Mouse (Mus musculus): ENCODE measurements at regions not wholly inside any gene's neighbourhood (a gene's known extent, or its start where the extent isn't known, plus 50 kb on each side); places are given as distances from the start of the nearest gene placed in this dataset.
A peak's percentile ranks its signal among the peaks of the same experiment; 100 is the strongest.

- H3K9me3 ChIP-seq (ENCODE audit: control insufficient read depth, low read length), result no peaks in the 10 kb centered on the region
- ATAC-seq (ENCODE audit: low FRiP score) (no peak), DNase-seq (ENCODE audit: low spot score) (no peak)
- no peaks in the 10 kb centered on the region for H3K36me3 ChIP-seq (ENCODE audit: control insufficient read depth, insufficient read depth, low read length)
- H3K4me2 ChIP-seq (replicated peaks; ENCODE audit: low read depth, low read length), result no peak overlapping the region
- no peaks in the 10 kb centered on the region for H3K4me1 ChIP-seq (replicated peaks; ENCODE audit: control insufficient read depth, insufficient read depth, low read length)
- H3K4me3 ChIP-seq (ENCODE audit: low read depth, low read length), result no peak overlapping the region
- H3K9ac ChIP-seq (ENCODE audit: low read depth, low read length), result no peak overlapping the region
- H3K27me3 ChIP-seq (ENCODE audit: control insufficient read depth, insufficient read depth, low read length), result no peaks in the 10 kb centered on the region
- no peak overlapping the region for H3K27ac ChIP-seq (ENCODE audit: low read depth, low read length)
- 72% methylated on average over 9 of the region's 9 CpGs for WGBS
Measured at GRCm38 (mm10) chr12:8420511-8421270, 79.1 kb downstream of the Rhob start.

- no peak for ATAC-seq (ENCODE audit: low FRiP score)
- 89% methylated on average over 5 of the region's 5 CpGs for WGBS
Measured at GRCm38 (mm10) chr12:8418890-8419289, 80.9 kb downstream of the Rhob start.

GRCm38 (mm10) chr12:8417127-8417790, 82.5 kb downstream of the Rhob start:
- no peak overlapping the region for H3K9ac ChIP-seq (ENCODE audit: low read depth, low read length)
- H3K4me1 ChIP-seq (replicated peaks; ENCODE audit: control insufficient read depth, insufficient read depth, low read length), result no peaks in the 10 kb centered on the region
- H3K27me3 ChIP-seq (ENCODE audit: control insufficient read depth, insufficient read depth, low read length), result no peaks in the 10 kb centered on the region
- no peaks in the 10 kb centered on the region for H3K36me3 ChIP-seq (ENCODE audit: control insufficient read depth, insufficient read depth, low read length)
- ATAC-seq (ENCODE audit: low FRiP score), result no peak
- H3K9me3 ChIP-seq (ENCODE audit: control insufficient read depth, low read length), result no peaks in the 10 kb centered on the region
- H3K4me3 ChIP-seq (ENCODE audit: low read depth, low read length), result no peak overlapping the region
- no peak overlapping the region for H3K4me2 ChIP-seq (replicated peaks; ENCODE audit: low read depth, low read length)
- no peak for DNase-seq (ENCODE audit: low spot score)
- 59% methylated on average over 8 of the region's 8 CpGs for WGBS
- no peak overlapping the region for H3K27ac ChIP-seq (ENCODE audit: low read depth, low read length)

More at GRCm38 (mm10) chr12:8418890-8419289, 80.9 kb downstream of the Rhob start:
- no peaks in the 10 kb centered on the region for H3K4me1 ChIP-seq (replicated peaks; ENCODE audit: control insufficient read depth, insufficient read depth, low read length)
- no peak overlapping the region for H3K9ac ChIP-seq (ENCODE audit: low read depth, low read length)
- H3K9me3 ChIP-seq (ENCODE audit: control insufficient read depth, low read length), result no peaks in the 10 kb centered on the region
- no peak overlapping the region for H3K4me3 ChIP-seq (ENCODE audit: low read depth, low read length)
- H3K4me2 ChIP-seq (replicated peaks; ENCODE audit: low read depth, low read length), result no peak overlapping the region
- H3K27ac ChIP-seq (ENCODE audit: low read depth, low read length), result no peak overlapping the region
- H3K27me3 ChIP-seq (ENCODE audit: control insufficient read depth, insufficient read depth, low read length), result no peaks in the 10 kb centered on the region
- no peak for DNase-seq (ENCODE audit: low spot score)
- H3K36me3 ChIP-seq (ENCODE audit: control insufficient read depth, insufficient read depth, low read length), result no peaks in the 10 kb centered on the region

- Histone ChIP-seq H3K27me3 (ENCODE audit: control insufficient read depth, insufficient read depth, low read length) (no peaks in the 10 kb centered on the region), H3K36me3 (ENCODE audit: control insufficient read depth, insufficient read depth, low read length) (no peaks in the 10 kb centered on the region), H3K9me3 (ENCODE audit: control insufficient read depth, low read length) (no peaks in the 10 kb centered on the region), H3K4me1 (replicated peaks; ENCODE audit: control insufficient read depth, insufficient read depth, low read length) (no peaks in the 10 kb centered on the region), H3K4me3 (ENCODE audit: low read depth, low read length) (no peak overlapping the region), H3K9ac (ENCODE audit: low read depth, low read length) (no peak overlapping the region), H3K27ac (ENCODE audit: low read depth, low read length) (no peak overlapping the region), H3K4me2 (replicated peaks; ENCODE audit: low read depth, low read length) (no peak overlapping the region)
- ATAC-seq (ENCODE audit: low FRiP score) (no peak), DNase-seq (ENCODE audit: low spot score) (no peak)
- WGBS, result 91% methylated on average over 2 of the region's 2 CpGs
Measured at GRCm38 (mm10) chr12:8412125-8412524, 87.7 kb downstream of the Rhob start.

GRCm38 (mm10) chr12:8410410-8411341, 89.1 kb downstream of the Rhob start:
- Histone ChIP-seq H3K4me2 (replicated peaks; ENCODE audit: low read depth, low read length) (no peak overlapping the region), H3K4me1 (replicated peaks; ENCODE audit: control insufficient read depth, insufficient read depth, low read length) (no peaks in the 10 kb centered on the region), H3K9ac (ENCODE audit: low read depth, low read length) (no peak overlapping the region), H3K4me3 (ENCODE audit: low read depth, low read length) (no peak overlapping the region), H3K36me3 (ENCODE audit: control insufficient read depth, insufficient read depth, low read length) (no peaks in the 10 kb centered on the region), H3K27ac (ENCODE audit: low read depth, low read length) (no peak overlapping the region), H3K27me3 (ENCODE audit: control insufficient read depth, insufficient read depth, low read length) (no peaks in the 10 kb centered on the region), H3K9me3 (ENCODE audit: control insufficient read depth, low read length) (no peaks in the 10 kb centered on the region)
- no peak for DNase-seq (ENCODE audit: low spot score)
- WGBS, result 53% methylated on average over 24 of the region's 24 CpGs
- no peak; the same call in 1 of the 2 replicates for ATAC-seq (ENCODE audit: low FRiP score)

- 0 out of 2 replicates have a peak overlapping the region, but pooled peaks have one; percentile 10 for H3K27ac ChIP-seq (ENCODE audit: low read depth, low read length)
- DNase-seq (ENCODE audit: low spot score) (peak; percentile 27), ATAC-seq (ENCODE audit: low FRiP score) (peak; percentile 60; the same call in 1 of the 2 replicates)
- H3K4me3 ChIP-seq (ENCODE audit: low read depth, low read length), result no peak overlapping the region
- H3K27me3 ChIP-seq (ENCODE audit: control insufficient read depth, insufficient read depth, low read length), result no peaks in the 10 kb centered on the region
- no peak overlapping the region for H3K4me2 ChIP-seq (replicated peaks; ENCODE audit: low read depth, low read length)
- H3K4me1 ChIP-seq (replicated peaks; ENCODE audit: control insufficient read depth, insufficient read depth, low read length), result no peaks in the 10 kb centered on the region; the same call in 1 of the 2 replicates
- 15% methylated on average over 5 of the region's 5 CpGs for WGBS
- H3K36me3 ChIP-seq (ENCODE audit: control insufficient read depth, insufficient read depth, low read length), result no peaks in the 10 kb centered on the region
- no peak overlapping the region for H3K9ac ChIP-seq (ENCODE audit: low read depth, low read length)
- no peaks in the 10 kb centered on the region for H3K9me3 ChIP-seq (ENCODE audit: control insufficient read depth, low read length)
Measured at GRCm38 (mm10) chr12:8402084-8402483, 88.9 kb downstream of the Hs1bp3 start.

GRCm38 (mm10) chr12:8401376-8401775, 88.1 kb downstream of the Hs1bp3 start:
- no peak for DNase-seq (ENCODE audit: low spot score)
- Histone ChIP-seq H3K4me1 (replicated peaks; ENCODE audit: control insufficient read depth, insufficient read depth, low read length) (no peaks in the 10 kb centered on the region; the same call in 1 of the 2 replicates), H3K36me3 (ENCODE audit: control insufficient read depth, insufficient read depth, low read length) (no peaks in the 10 kb centered on the region), H3K4me3 (ENCODE audit: low read depth, low read length) (no peak overlapping the region), H3K4me2 (replicated peaks; ENCODE audit: low read depth, low read length) (no peak overlapping the region), H3K27me3 (ENCODE audit: control insufficient read depth, insufficient read depth, low read length) (no peaks in the 10 kb centered on the region), H3K9ac (ENCODE audit: low read depth, low read length) (no peak overlapping the region), H3K27ac (ENCODE audit: low read depth, low read length) (no peak overlapping the region), H3K9me3 (ENCODE audit: control insufficient read depth, low read length) (no peaks in the 10 kb centered on the region)
- ATAC-seq (ENCODE audit: low FRiP score), result no peak
- 81% methylated on average over 2 of the region's 2 CpGs for WGBS

- H3K4me3 ChIP-seq (ENCODE audit: low read depth, low read length), result no peak overlapping the region
- H3K27me3 ChIP-seq (ENCODE audit: control insufficient read depth, insufficient read depth, low read length), result no peaks in the 10 kb centered on the region
- H3K9me3 ChIP-seq (ENCODE audit: control insufficient read depth, low read length), result no peaks in the 10 kb centered on the region
- no peak overlapping the region for H3K9ac ChIP-seq (ENCODE audit: low read depth, low read length)
- no peak overlapping the region for H3K27ac ChIP-seq (ENCODE audit: low read depth, low read length)
- H3K4me2 ChIP-seq (replicated peaks; ENCODE audit: low read depth, low read length), result no peak overlapping the region
- H3K4me1 ChIP-seq (replicated peaks; ENCODE audit: control insufficient read depth, insufficient read depth, low read length), result no peaks in the 10 kb centered on the region; the same call in 1 of the 2 replicates
- 89% methylated on average over 10 of the region's 10 CpGs for WGBS
- no peak for ATAC-seq (ENCODE audit: low FRiP score)
- no peaks in the 10 kb centered on the region for H3K36me3 ChIP-seq (ENCODE audit: control insufficient read depth, insufficient read depth, low read length)
- no peak for DNase-seq (ENCODE audit: low spot score)
Measured at GRCm38 (mm10) chr12:8400345-8401130, 87.3 kb downstream of the Hs1bp3 start.
